Mouse (Mus musculus) neural tube, embryonic 10.5 days (tissue): ENCODE data around the gene Atg7.
A peak's percentile ranks its signal among the peaks of the same experiment; 100 is the strongest.

ENCODE experiments used
- DNase-seq: peaks from one replicate; pipeline ENCODE4 v3.0.0-alpha.2; 2017; ENCODE audit warnings: low spot score; ENCODE audit errors: extremely low spot score

The Atg7 gene

GRCm38 (mm10) chr6:114733681-114734080 lies 90.8 kb downstream of the Atg7 start:
- no peak for DNase-seq

- DNase-seq: no peak
Measured at GRCm38 (mm10) chr6:114735054-114735453, 92.2 kb downstream of the Atg7 start.

- no peak for DNase-seq
Measured at GRCm38 (mm10) chr6:114736355-114736754, 93.5 kb downstream of the Atg7 start.

GRCm38 (mm10) chr6:114737181-114737580 lies 94.3 kb downstream of the Atg7 start:
- no peak for DNase-seq

- peak; percentile 53 for DNase-seq
Measured at GRCm38 (mm10) chr6:114737931-114738759, 95.2 kb downstream of the Atg7 start.

GRCm38 (mm10) chr6:114738760-114739112 lies 95.8 kb downstream of the Atg7 start:
- DNase-seq: no peak

GRCm38 (mm10) chr6:114742209-114743003 lies 99.5 kb downstream of the Atg7 start:
- no peak for DNase-seq

- no peak for DNase-seq
Measured at GRCm38 (mm10) chr6:114743126-114743525, 100.2 kb downstream of the Atg7 start.

GRCm38 (mm10) chr6:114743845-114744244 lies 100.9 kb downstream of the Atg7 start:
- DNase-seq: no peak

- DNase-seq: no peak
Measured at GRCm38 (mm10) chr6:114746439-114746974, 103.6 kb downstream of the Atg7 start.

GRCm38 (mm10) chr6:114748419-114748818 lies 105.5 kb downstream of the Atg7 start:
- no peak for DNase-seq

- DNase-seq: no peak
Measured at GRCm38 (mm10) chr6:114748882-114749281, 106.0 kb downstream of the Atg7 start.

- DNase-seq: no peak
Measured at GRCm38 (mm10) chr6:114758795-114759194, 115.9 kb downstream of the Atg7 start.

- no peak for DNase-seq
Measured at GRCm38 (mm10) chr6:114766314-114766713, 123.4 kb downstream of the Atg7 start.

GRCm38 (mm10) chr6:114767710-114768109 lies 124.8 kb downstream of the Atg7 start:
- DNase-seq: no peak

- no peak for DNase-seq
Measured at GRCm38 (mm10) chr6:114770337-114770736, 127.4 kb downstream of the Atg7 start.

- DNase-seq: no peak
Measured at GRCm38 (mm10) chr6:114771502-114771901, 128.6 kb downstream of the Atg7 start.

- no peak for DNase-seq
Measured at GRCm38 (mm10) chr6:114775210-114775609, 132.3 kb downstream of the Atg7 start.

GRCm38 (mm10) chr6:114777872-114778271 lies 135.0 kb downstream of the Atg7 start:
- DNase-seq: peak; percentile 42

GRCm38 (mm10) chr6:114778650-114779049 lies 135.8 kb downstream of the Atg7 start:
- DNase-seq: no peak

GRCm38 (mm10) chr6:114780583-114780982 lies 137.7 kb downstream of the Atg7 start:
- DNase-seq: no peak
